Mouse (Mus musculus) neural tube, postnatal 0 days (tissue): Measurements from ENCODE around the gene Gm10406. TPM values are rescaled to one million over a fixed set of nuclear protein-coding genes. Genes with fewer than 3 reads are reported as not detected.

ENCODE experiments used
- polyA plus RNA-seq: library from polyadenylated mRNA; unstranded; fragments of >200 nt; fragmentation: Nextera tagmentation; extraction: Ambion mirVana; gene quantifications from 2 replicates; pipeline ENCODE4 v1.2.1, GENCODE M21; 2015

Gm10406 gene
- polyA plus RNA-seq, result 3.4 and 3.9 TPM in 2 replicates

GRCm38 (mm10) chr14:7026781-7027749 is at the start of gene Gm10406:
Gm10406 (minus strand) TSS chr14:7027449.

GRCm38 (mm10) chr14:7044870-7045269 is 17.6 kb upstream of the Gm10406 start, which contains the start of gene Gm3685:
Gm3685 (minus strand) TSS chr14:7044970.

GRCm38 (mm10) chr14:6973718-6974117 is 53.5 kb downstream of the Gm10406 start, which contains the start of gene Gm6356:
Gm6356 (minus strand) TSS chr14:6973818.

Other genes with a start within 250 kb of the Gm10406 start
- not detected in 2 replicates for gene Gm3642, start 187.1 kb downstream of the Gm10406 start, polyA plus RNA-seq
- gene Gm3667, start 137.5 kb downstream of the Gm10406 start, polyA plus RNA-seq, result 9.7 and 11.5 TPM in 2 replicates
- not detected in 2 replicates for gene Gm6356, start 53.6 kb downstream of the Gm10406 start, polyA plus RNA-seq
- not detected in 2 replicates for gene Gm3685, start 17.5 kb upstream of the Gm10406 start, polyA plus RNA-seq
- gene Gm3696, start 73.2 kb upstream of the Gm10406 start, polyA plus RNA-seq, result 4.6 and 5.2 TPM in 2 replicates
- gene Gm6676, start 98.0 kb upstream of the Gm10406 start, polyA plus RNA-seq, result 0.15 TPM in 1 of 2 replicates, not detected in the other
- 7.6 and 8.7 TPM in 2 replicates for gene Gm3512, start 147.1 kb upstream of the Gm10406 start, polyA plus RNA-seq
- gene Gm16434, start 167.1 kb upstream of the Gm10406 start, polyA plus RNA-seq, result 0.15 TPM in 1 of 2 replicates, not detected in the other
- gene Gm3727, start 237.3 kb upstream of the Gm10406 start, polyA plus RNA-seq, result not detected in 2 replicates